Mouse (Mus musculus) neural tube, embryonic 15.5 days (tissue): Measurements from ENCODE around the gene Iqgap3. TPM values are rescaled to one million over a fixed set of nuclear protein-coding genes. Genes with fewer than 3 reads are reported as not detected.
A peak's percentile ranks its signal among the peaks of the same experiment; 100 is the strongest.

Experiments
- ATAC-seq: fragments of 200-750 bp; cut with Nextera tagmentation; 2 replicates; pipeline ENCODE4 v1.8.0; 2017; ENCODE audit warnings: mild to moderate bottlenecking, moderate TSS enrichment, moderate library complexity; ENCODE audit not compliant: low FRiP score
- H3K27ac ChIP-seq: fragments of 300-500 bp; sonication (generic); replicated peaks from 2 replicates; pipeline ENCODE4 v1.5.1; 2015; ENCODE audit warnings: mild to moderate bottlenecking, inconsistent platforms
- H3K27me3 ChIP-seq: fragments of 300-500 bp; sonication (generic); replicated peaks from 2 replicates; pipeline ENCODE4 v1.6.1; 2015; ENCODE audit warnings: inconsistent platforms
- H3K36me3 ChIP-seq: fragments of 300-500 bp; sonication (generic); 2 replicates; pipeline ENCODE4 v1.6.1; 2015; ENCODE audit warnings: inconsistent platforms
- H3K4me1 ChIP-seq: fragments of 300-500 bp; sonication (generic); 2 replicates; pipeline ENCODE4 v1.6.1; 2015; ENCODE audit warnings: inconsistent platforms
- H3K4me2 ChIP-seq: fragments of 300-500 bp; sonication (generic); 2 replicates; pipeline ENCODE4 v1.6.1; 2015; ENCODE audit warnings: inconsistent platforms, mild to moderate bottlenecking, moderate library complexity
- H3K4me3 ChIP-seq: fragments of 300-500 bp; sonication (generic); replicated peaks from 2 replicates; pipeline ENCODE4 v1.5.1; 2015; ENCODE audit warnings: mild to moderate bottlenecking, inconsistent platforms
- H3K9ac ChIP-seq: fragments of 300-500 bp; sonication (generic); replicated peaks from 2 replicates; pipeline ENCODE4 v1.6.1; 2015; ENCODE audit warnings: mild to moderate bottlenecking, inconsistent platforms
- H3K9me3 ChIP-seq: fragments of 300-500 bp; sonication (generic); replicated peaks from 2 replicates; pipeline ENCODE4 v1.6.1; 2016; ENCODE audit warnings: inconsistent platforms
- WGBS: fragments of 180-500 bp; shearing (Covaris S2); methylation state at CpG from one replicate; pipeline ENCODE4 v1.1.7; 2015; ENCODE audit warnings: mixed read lengths; 5-methylcytosine and 5-hydroxymethylcytosine counted together
- polyA plus RNA-seq: library from polyadenylated mRNA; unstranded; fragments of >200 nt; fragmentation: Nextera tagmentation; extraction: Ambion mirVana; gene quantifications from 2 replicates; pipeline ENCODE4 v1.2.1, GENCODE M21; 2015

Iqgap3 gene
- polyA plus RNA-seq, 1 experiment from 2014 or later, result 2.8 TPM

DNA sequence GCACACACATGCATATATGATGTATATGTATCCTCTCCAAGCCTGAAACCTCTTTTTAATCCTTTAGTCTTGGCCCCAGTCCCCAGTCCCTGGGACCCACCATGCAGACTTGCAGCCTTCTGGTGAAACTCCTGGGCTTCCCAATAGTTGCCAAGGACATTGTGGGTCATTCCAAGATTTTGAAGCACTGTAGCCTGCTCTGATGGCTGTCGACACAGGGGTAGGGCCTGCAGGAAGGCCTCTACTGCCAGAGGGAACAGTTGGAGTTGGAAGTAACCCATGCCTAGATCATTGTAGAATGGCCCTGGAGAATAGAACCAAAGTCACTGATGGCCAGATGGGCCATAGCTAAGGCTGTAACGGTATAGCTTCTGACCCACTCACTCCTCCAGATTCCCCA lies 7.4 kb upstream of the Iqgap3 start:
- no peak overlapping the region for H3K9ac ChIP-seq

DNA sequence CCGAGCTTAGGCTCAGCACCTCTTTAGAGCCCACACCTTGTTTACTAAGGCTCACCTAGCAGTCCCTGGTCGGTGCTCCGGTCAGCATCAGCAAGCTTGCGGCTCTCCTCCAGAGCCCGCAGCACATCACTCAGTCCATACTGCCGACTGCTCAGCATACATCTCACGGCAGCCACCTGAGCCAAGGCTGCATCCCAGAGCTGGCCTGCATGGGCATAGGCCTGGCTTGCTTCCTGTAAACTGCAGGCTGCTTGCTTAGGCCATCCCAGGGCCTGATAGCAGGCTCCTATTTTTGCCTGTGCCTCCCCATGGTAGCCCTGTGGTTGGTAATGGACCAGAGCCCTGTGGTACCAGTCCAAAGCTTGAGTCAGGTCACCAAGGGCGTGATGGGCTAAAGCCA lies 7.0 kb upstream of the Iqgap3 start:
- ATAC-seq, result no peak
- H3K4me2 ChIP-seq, result no peak overlapping the region
- no peak overlapping the region for H3K4me3 ChIP-seq
- no peaks in the 10 kb centered on the region for H3K9me3 ChIP-seq
- H3K9ac ChIP-seq, result no peak overlapping the region
- no peaks in the 10 kb centered on the region for H3K36me3 ChIP-seq
- peaks cover 6% of the 10 kb centered on the region; the same call in 1 of the 2 replicates for H3K27me3 ChIP-seq
- 79% methylated on average over 8 of the region's 8 CpGs for WGBS
- H3K4me1 ChIP-seq, result no peaks in the 10 kb centered on the region; the same call in 1 of the 2 replicates
- H3K27ac ChIP-seq, result no peak overlapping the region

More for the DNA sequence above, 7.4 kb upstream of the Iqgap3 start:
- Histone ChIP-seq H3K36me3 (no peaks in the 10 kb centered on the region), H3K4me3 (no peak overlapping the region), H3K4me2 (no peak overlapping the region), H3K9me3 (no peaks in the 10 kb centered on the region), H3K27ac (no peak overlapping the region), H3K4me1 (no peaks in the 10 kb centered on the region; the same call in 1 of the 2 replicates), H3K27me3 (peaks cover 6% of the 10 kb centered on the region; the same call in 1 of the 2 replicates)
- 67% methylated on average over 2 of the region's 2 CpGs for WGBS
- ATAC-seq, result no peak

DNA sequence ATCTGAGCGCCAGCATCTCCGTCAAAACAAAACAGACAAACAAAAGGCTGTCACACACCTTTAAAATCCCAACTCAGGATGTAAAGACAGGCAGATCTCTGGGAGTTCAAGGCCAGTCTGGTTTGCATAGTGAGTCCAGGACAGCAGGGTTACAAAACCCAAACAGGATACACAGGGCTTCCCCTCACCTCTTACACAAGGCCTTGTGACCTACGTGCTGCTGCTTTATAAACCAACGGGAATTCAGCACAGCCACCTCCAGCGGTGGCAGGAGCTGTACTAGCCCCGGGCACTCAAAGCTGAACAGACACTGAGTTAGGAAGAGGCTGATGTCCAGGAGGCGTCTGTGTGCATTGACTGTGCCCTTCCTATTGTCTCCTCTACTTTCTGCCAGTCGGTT lies 4.3 kb upstream of the Iqgap3 start:
- no peaks in the 10 kb centered on the region for H3K36me3 ChIP-seq
- no peak overlapping the region for H3K9ac ChIP-seq
- ATAC-seq, result no peak
- no peaks in the 10 kb centered on the region for H3K27me3 ChIP-seq
- H3K4me1 ChIP-seq, result peaks cover 11% of the 10 kb centered on the region
- WGBS, result 39% methylated on average over 8 of the region's 8 CpGs
- no peak overlapping the region for H3K4me3 ChIP-seq
- no peaks in the 10 kb centered on the region for H3K9me3 ChIP-seq
- no peak overlapping the region for H3K4me2 ChIP-seq
- no peak overlapping the region for H3K27ac ChIP-seq

DNA sequence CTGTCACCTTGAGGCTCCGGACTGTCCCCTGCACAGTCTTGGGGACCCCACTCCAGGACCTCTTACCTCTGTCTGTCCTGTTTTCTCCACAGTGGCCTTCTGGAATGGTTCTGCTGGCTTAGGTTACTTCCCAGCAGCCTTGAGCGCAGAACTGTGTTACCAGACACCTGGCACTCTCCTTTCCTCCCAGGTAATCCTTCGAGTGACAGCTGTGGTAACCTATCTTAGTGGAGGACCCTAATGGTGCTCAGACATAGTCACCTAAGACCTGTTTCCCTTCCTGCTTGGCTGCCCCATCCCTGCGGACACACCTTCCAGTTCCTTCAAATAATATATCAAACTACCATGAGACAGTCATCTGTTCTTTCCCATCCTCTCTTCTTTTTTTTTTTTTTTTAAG lies 3.6 kb upstream of the Iqgap3 start, which contains the start of gene Ttc24:
TSS of gene Ttc24 (minus strand) at position 101 of the 400 bp plus-strand sequence.
- H3K9ac ChIP-seq, result no peak within 1 kb of the TSS
- H3K4me1 ChIP-seq, result peaks cover 16% of the 10 kb centered on the region
- H3K4me3 ChIP-seq, result no peak within 1 kb of the TSS
- H3K36me3 ChIP-seq, result no peaks in the 10 kb centered on the region
- ATAC-seq, result no peak
- no peak within 1 kb of the TSS for H3K4me2 ChIP-seq
- no peaks in the 10 kb centered on the region for H3K9me3 ChIP-seq
- H3K27me3 ChIP-seq, result no peaks in the 10 kb centered on the region
- 78% methylated on average over 4 of the region's 4 CpGs for WGBS
- no peak within 1 kb of the TSS for H3K27ac ChIP-seq

DNA sequence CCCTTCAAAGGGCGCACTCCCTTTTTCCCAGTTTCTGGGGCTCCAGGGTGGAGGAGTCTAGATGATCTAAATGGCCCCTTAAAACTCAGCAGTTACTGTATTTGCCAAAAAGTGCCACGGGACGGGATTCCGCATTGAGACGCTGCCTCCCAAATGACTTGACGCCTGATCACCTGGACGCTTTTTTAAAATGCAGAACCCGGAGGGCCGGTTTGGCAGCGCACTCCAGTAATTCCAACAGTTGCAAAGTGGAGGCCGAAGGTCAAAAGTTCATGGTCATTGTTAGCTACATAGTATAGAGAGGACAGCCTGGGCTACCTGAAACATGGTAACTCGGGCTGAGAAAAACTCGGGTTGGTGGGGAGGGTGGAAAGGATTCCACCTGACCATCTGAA lies 450 bp downstream of the Iqgap3 start:
- no peaks in the 10 kb centered on the region for H3K9me3 ChIP-seq
- no peak overlapping the region for H3K27ac ChIP-seq
- peak overlapping the region; percentile 43 for H3K4me3 ChIP-seq
- no peak overlapping the region for H3K9ac ChIP-seq
- H3K4me2 ChIP-seq, result peak overlapping the region; percentile 80
- ATAC-seq, result no peak
- 3% methylated on average over 13 of the region's 13 CpGs for WGBS
- no peaks in the 10 kb centered on the region for H3K27me3 ChIP-seq
- peaks cover 16% of the 10 kb centered on the region for H3K4me1 ChIP-seq
- no peaks in the 10 kb centered on the region for H3K36me3 ChIP-seq

DNA sequence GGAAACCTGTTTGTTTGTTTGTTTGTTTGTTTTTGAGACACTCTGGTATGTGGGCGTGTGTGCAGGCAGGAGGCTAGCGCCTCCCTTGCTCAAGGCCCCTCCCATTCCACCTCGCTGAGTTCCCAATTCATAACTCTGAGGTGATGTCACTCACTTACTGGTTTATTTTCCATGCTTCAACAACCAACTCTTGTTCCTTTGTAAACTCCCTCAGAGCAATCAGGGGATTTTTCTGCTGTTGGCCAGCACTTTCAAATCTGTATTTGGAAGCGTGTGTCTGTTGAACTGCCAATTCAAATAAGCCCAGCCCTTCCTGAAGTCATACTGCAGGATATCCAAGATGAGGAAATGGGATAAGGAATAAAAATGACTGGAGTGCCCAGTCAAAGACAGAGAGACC lies 892 bp downstream of the Iqgap3 start:
- no peaks in the 10 kb centered on the region for H3K9me3 ChIP-seq
- peak overlapping the region; percentile 80 for H3K4me2 ChIP-seq
- no peak overlapping the region for H3K9ac ChIP-seq
- WGBS, result 28% methylated on average over 4 of the region's 4 CpGs
- H3K4me1 ChIP-seq, result peaks cover 16% of the 10 kb centered on the region
- no peaks in the 10 kb centered on the region for H3K27me3 ChIP-seq
- no peaks in the 10 kb centered on the region for H3K36me3 ChIP-seq
- peak overlapping the region; percentile 43; the same call in 1 of the 2 replicates for H3K4me3 ChIP-seq
- no peak overlapping the region for H3K27ac ChIP-seq
- ATAC-seq, result no peak

DNA sequence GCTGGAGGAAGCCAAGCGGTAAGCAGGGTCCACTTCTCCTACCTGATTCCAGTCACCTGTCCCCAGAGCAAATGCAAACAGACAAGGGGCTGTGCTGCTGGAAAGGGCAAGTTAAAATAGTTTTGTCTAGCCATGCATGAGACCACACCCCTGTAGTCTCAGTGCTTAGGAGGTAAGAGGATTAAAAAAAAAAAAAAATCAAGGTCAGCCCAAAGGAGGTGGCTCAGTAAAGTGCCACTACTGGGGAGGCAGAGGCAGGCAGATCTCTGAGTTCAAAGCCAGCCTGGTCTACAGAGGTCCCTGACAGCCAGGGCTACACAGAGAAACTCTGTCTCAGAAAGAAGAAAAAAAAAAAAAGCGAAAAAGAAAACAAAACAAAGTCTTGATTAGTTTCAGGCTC lies 2.2 kb downstream of the Iqgap3 start:
- Histone ChIP-seq H3K4me2 (no peak overlapping the region), H3K27me3 (no peaks in the 10 kb centered on the region), H3K27ac (no peak overlapping the region), H3K9ac (no peak overlapping the region), H3K4me3 (no peak overlapping the region), H3K4me1 (peaks cover 16% of the 10 kb centered on the region), H3K36me3 (no peaks in the 10 kb centered on the region), H3K9me3 (no peaks in the 10 kb centered on the region)
- WGBS, result 93% methylated on average over 2 of the region's 2 CpGs
- ATAC-seq, result no peak

DNA sequence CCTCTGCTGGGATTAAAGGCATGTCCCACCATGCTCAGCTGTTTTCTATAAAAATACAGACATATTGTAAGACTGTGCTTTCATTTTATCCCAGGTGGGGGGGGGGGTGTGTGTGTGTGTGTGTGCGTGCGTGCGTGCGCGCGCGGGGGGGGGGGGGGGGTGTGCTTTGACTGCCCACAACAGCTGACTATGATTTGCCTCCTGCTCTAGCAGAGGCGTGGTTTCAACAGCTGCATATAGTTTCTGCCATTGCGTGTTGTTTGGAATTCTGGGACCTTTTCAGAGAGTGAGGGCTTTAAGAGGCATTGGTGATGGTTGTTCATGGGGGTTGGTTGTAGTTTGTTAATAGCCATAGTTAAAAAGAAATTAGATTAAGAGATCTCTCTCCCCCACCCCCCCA lies 3.7 kb downstream of the Iqgap3 start:
- WGBS, result 92% methylated on average over 8 of the region's 9 CpGs
- H3K4me1 ChIP-seq, result peaks cover 16% of the 10 kb centered on the region
- no peak overlapping the region for H3K9ac ChIP-seq
- H3K36me3 ChIP-seq, result no peaks in the 10 kb centered on the region
- ATAC-seq, result no peak
- no peak overlapping the region for H3K4me2 ChIP-seq
- no peak overlapping the region for H3K4me3 ChIP-seq
- H3K9me3 ChIP-seq, result no peaks in the 10 kb centered on the region
- no peak overlapping the region for H3K27ac ChIP-seq
- H3K27me3 ChIP-seq, result no peaks in the 10 kb centered on the region

DNA sequence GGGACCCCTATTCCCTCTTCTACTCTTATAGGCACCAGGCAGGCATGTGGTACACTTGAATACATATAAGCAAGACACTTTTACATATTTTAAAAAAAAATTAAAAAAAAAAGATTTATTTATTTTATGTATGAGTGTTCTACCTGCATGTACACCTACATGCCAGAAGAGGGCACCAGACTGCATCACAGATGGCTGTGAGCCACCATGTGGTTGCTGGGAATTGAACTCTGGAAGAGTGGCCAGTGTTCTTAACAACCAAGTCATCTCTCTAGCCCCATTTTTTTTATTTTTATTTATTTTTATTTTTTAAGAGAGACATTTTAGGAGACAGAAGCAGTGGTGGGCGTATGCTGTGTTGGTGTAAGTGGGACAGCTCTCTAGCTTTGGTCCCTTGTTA lies 5.9 kb downstream of the Iqgap3 start:
- no peaks in the 10 kb centered on the region for H3K36me3 ChIP-seq

DNA sequence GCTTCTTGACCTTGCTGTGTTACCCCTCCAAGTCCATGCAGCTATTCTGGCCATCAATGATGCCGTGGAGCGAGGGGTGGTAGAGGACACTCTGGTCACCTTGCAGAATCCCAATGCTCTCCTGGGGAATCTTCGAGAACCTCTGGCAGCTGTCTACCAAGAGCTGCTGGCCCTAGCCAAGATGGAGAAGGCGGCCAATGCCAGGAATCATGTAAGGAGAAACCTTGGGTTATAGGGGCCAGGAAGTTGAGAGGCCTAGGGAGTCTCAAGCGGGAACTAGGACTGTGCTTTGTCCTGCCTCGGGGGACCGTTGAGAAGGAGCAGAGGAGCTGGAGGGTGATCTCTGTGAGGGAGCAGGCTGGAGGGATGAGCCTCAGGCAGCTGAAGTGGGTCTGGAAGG lies 8.3 kb downstream of the Iqgap3 start:
- Histone ChIP-seq H3K4me3 (no peak overlapping the region), H3K27ac (no peak overlapping the region), H3K36me3 (no peaks in the 10 kb centered on the region), H3K27me3 (no peaks in the 10 kb centered on the region), H3K9me3 (no peaks in the 10 kb centered on the region), H3K4me2 (no peak overlapping the region), H3K9ac (no peak overlapping the region), H3K4me1 (peaks cover 6% of the 10 kb centered on the region)
- WGBS, result 94% methylated on average over 7 of the region's 7 CpGs
- ATAC-seq, result no peak

More for the DNA sequence above, 5.9 kb downstream of the Iqgap3 start:
- Histone ChIP-seq H3K27ac (no peak overlapping the region), H3K9ac (no peak overlapping the region), H3K4me2 (no peak overlapping the region), H3K4me1 (peaks cover 3% of the 10 kb centered on the region; the same call in 1 of the 2 replicates), H3K4me3 (no peak overlapping the region), H3K9me3 (no peaks in the 10 kb centered on the region), H3K27me3 (no peaks in the 10 kb centered on the region)
- 83% methylated on average over 1 of the region's 1 CpGs for WGBS
- no peak for ATAC-seq

DNA sequence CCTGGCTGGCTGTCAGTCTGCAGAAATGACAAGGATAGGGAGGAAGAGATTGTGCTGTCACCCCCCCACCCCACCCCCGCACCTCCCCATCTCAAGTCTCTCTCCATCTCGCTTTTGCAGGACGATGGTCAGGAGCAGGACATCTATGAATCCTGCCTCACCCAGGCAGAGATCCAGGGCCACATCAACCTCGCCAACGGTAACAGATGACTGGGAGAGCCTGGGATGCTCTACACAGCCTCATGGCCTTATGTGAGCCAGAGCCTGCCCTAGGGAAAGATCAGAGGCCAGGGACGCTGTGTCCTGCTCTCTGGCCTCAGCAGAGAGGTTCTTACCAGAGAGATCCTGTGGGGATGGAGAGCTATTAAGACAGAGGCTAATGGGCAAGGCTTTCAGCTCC lies 8.8 kb downstream of the Iqgap3 start:
- H3K4me3 ChIP-seq, result no peak overlapping the region
- no peaks in the 10 kb centered on the region for H3K27me3 ChIP-seq
- 95% methylated on average over 6 of the region's 6 CpGs for WGBS
- no peak overlapping the region for H3K4me2 ChIP-seq
- no peaks in the 10 kb centered on the region for H3K36me3 ChIP-seq
- no peaks in the 10 kb centered on the region for H3K9me3 ChIP-seq
- no peak overlapping the region for H3K9ac ChIP-seq
- no peak overlapping the region for H3K27ac ChIP-seq
- peaks cover 6% of the 10 kb centered on the region for H3K4me1 ChIP-seq
- ATAC-seq, result no peak

DNA sequence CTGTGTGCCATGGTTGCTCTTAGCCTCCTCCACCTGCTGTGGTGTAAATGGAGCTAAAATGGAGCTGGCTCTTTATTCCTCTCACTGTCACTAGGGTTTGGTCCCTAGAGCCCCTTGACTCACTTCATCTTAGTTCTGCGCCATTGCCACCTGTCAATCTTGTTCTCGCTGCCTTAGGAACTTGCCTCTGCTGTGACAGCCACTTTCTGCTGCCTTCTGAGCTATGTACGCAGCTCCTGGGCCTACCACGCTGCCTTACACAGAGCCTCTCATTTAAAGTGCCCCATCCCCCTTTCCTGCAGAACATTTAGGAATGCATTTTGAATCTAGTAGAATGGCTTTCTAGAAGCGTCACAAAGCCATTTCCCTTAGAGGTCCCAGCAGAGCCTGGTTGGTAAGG lies 12.4 kb downstream of the Iqgap3 start:
- WGBS, result 75% methylated on average over 5 of the region's 5 CpGs
- H3K36me3 ChIP-seq, result no peaks in the 10 kb centered on the region
- no peak for ATAC-seq
- no peaks in the 10 kb centered on the region for H3K27me3 ChIP-seq
- no peak overlapping the region for H3K27ac ChIP-seq
- no peak overlapping the region for H3K4me3 ChIP-seq
- no peaks in the 10 kb centered on the region for H3K9me3 ChIP-seq
- H3K4me1 ChIP-seq, result peaks cover 6% of the 10 kb centered on the region
- H3K9ac ChIP-seq, result no peak overlapping the region
- no peak overlapping the region for H3K4me2 ChIP-seq

DNA sequence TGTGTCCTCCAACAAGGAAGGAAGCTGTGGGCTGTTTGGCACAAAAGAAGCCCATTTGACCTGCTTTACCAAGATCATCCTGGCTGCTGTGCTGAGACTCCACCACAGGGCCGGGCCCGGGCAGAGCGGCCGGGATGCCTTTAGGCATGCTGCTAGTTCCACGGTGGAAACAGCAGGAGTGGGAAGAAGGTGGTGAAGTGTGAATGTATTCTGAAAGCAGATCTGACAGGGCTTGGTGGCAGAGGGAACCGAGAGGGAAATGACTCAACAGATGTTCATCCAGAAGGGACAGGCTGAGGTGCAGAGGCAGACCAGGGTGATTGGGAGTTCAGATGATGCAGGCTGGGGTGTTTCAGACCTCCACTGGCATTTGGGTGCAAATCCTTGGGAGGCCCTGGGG lies 15.9 kb downstream of the Iqgap3 start:
- H3K27ac ChIP-seq, result no peak overlapping the region
- no peak overlapping the region for H3K4me2 ChIP-seq
- no peak overlapping the region for H3K4me3 ChIP-seq
- no peaks in the 10 kb centered on the region for H3K36me3 ChIP-seq
- peaks cover 6% of the 10 kb centered on the region for H3K4me1 ChIP-seq
- no peaks in the 10 kb centered on the region for H3K27me3 ChIP-seq
- WGBS, result 88% methylated on average over 6 of the region's 6 CpGs
- H3K9ac ChIP-seq, result no peak overlapping the region
- H3K9me3 ChIP-seq, result no peaks in the 10 kb centered on the region
- no peak for ATAC-seq
